Mouse (Mus musculus): ENCODE measurements around the gene Itch. TPM values are rescaled to one million over a fixed set of nuclear protein-coding genes. Genes with fewer than 3 reads are reported as not detected.
A peak's percentile ranks its signal among the peaks of the same experiment; 100 is the strongest.
"Not testable (repeated sequence)": the region's sequence is repeated elsewhere in the genome, so short reads cannot be mapped to it uniquely, and the experiment has no call there.

Itch gene
- polyA plus RNA-seq, 1 experiment from 2014 or later, result 18.4 TPM

DNA sequence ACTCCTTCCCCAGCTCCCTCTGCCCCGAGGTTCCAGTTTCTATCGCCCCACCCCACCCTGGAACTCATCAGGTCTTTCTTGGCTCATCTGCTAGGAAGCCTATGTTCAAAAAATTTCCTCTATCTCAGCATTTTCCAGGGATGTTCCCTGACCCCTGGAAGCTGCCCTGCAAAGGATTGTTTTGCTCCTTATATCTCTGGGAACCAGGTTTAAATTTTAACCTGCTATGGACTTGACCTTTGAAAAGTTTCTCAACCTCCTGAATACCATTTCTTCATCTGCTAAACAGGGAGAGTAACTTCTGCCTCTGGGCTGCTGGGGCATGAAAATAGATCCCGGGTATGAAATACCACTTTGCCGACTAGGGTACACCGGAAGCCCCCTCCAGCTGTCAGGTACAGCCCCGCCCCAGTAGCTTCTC, 31.5 kb upstream of the Itch start:
- no peak overlapping the region for H3K9ac ChIP-seq (ENCODE audit: low read length)

DNA sequence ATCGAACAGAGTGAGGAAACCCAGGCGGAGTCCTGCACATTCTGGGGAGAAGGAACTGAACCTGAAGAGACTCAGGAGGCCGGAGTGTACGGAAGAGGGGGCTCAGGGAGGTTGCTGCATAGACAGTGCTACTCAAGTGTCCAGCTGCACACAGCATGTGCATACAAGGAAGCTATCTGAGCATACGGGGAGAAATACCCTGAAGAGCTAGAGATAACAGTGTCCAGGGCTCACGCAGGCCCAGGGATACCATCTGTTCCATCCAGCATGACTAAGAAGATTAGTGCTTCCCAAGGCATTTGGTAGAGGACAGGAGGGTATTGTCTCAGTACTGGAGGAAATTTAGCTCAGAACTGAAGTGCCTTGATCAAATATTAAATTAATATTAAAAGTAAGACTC, 29.7 kb upstream of the Itch start:
- ATAC-seq (ENCODE audit: low FRiP score, low TSS enrichment), result no peak
- no peak overlapping the region for H3K9ac ChIP-seq (ENCODE audit: low read length)
- H3K36me3 ChIP-seq (ENCODE audit: control insufficient read depth, insufficient read depth, low read length), result no peaks in the 10 kb centered on the region
- no peaks in the 10 kb centered on the region for H3K27me3 ChIP-seq (ENCODE audit: control insufficient read depth, insufficient read depth, low read length)
- H3K9me3 ChIP-seq (ENCODE audit: control insufficient read depth, low read length), result no peaks in the 10 kb centered on the region
- DNase-seq (ENCODE audit: low spot score), result no peak
- TF ChIP-seq EP300 (optimal IDR thresholded peaks at IDR 0.05), result no peak
- no peak for TF ChIP-seq CTCF (IDR thresholded peaks at IDR 0.05; ENCODE audit: low read depth)
- H3K27ac ChIP-seq (replicated peaks), result no peak overlapping the region
- no peak overlapping the region for H3K4me2 ChIP-seq (replicated peaks; ENCODE audit: low read depth)
- WGBS, result 81% methylated on average over 6 of the region's 6 CpGs
- H3K4me1 ChIP-seq (replicated peaks; ENCODE audit: control insufficient read depth, insufficient read depth), result no peaks in the 10 kb centered on the region
- H3K4me3 ChIP-seq (ENCODE audit: low read depth, low read length), result no peak overlapping the region

More for the DNA sequence above, 31.5 kb upstream of the Itch start:
- DNase-seq (ENCODE audit: low spot score), result no peak
- Histone ChIP-seq H3K36me3 (ENCODE audit: control insufficient read depth, insufficient read depth, low read length) (no peaks in the 10 kb centered on the region), H3K4me3 (ENCODE audit: low read depth, low read length) (no peak overlapping the region), H3K4me1 (replicated peaks; ENCODE audit: control insufficient read depth, insufficient read depth) (no peaks in the 10 kb centered on the region), H3K9me3 (ENCODE audit: control insufficient read depth, low read length) (no peaks in the 10 kb centered on the region), H3K27me3 (ENCODE audit: control insufficient read depth, insufficient read depth, low read length) (no peaks in the 10 kb centered on the region), H3K27ac (replicated peaks) (no peak overlapping the region), H3K4me2 (replicated peaks; ENCODE audit: low read depth) (no peak overlapping the region)
- ATAC-seq (ENCODE audit: low FRiP score, low TSS enrichment), result no peak
- 40% methylated on average over 6 of the region's 6 CpGs for WGBS
- TF ChIP-seq CTCF (IDR thresholded peaks at IDR 0.05; ENCODE audit: low read depth) (no peak), EP300 (optimal IDR thresholded peaks at IDR 0.05) (no peak)

DNA sequence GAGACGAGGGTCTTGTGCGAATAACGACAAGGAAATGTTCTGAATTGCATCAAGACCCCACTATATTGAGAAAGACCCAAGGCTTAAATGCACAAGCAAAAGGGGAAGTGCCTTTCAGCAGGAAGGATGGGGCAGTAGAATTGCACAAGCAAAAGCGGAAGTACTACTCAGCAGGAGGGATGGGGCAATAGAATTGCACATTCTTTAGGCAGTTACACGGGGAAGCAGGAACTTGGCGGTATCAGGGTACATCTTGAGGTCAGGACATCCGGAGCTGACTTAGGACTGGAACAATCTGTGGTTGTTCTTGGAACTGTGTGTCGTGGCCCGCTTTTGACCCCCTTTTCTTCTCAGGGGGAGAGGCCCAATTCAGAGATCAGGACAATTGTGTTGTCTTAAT, 26.0 kb upstream of the Itch start:
- H3K9me3 ChIP-seq (ENCODE audit: control insufficient read depth, low read length); H3K4me3 ChIP-seq (ENCODE audit: low read depth, low read length); H3K27me3 ChIP-seq (ENCODE audit: control insufficient read depth, insufficient read depth, low read length); ATAC-seq (ENCODE audit: low FRiP score, low TSS enrichment); DNase-seq (ENCODE audit: low spot score); H3K4me1 ChIP-seq (replicated peaks; ENCODE audit: control insufficient read depth, insufficient read depth); H3K27ac ChIP-seq (replicated peaks); H3K4me2 ChIP-seq (replicated peaks; ENCODE audit: low read depth); H3K36me3 ChIP-seq (ENCODE audit: control insufficient read depth, insufficient read depth, low read length); H3K9ac ChIP-seq (ENCODE audit: low read length): not testable (repeated sequence)
- WGBS, result 79% methylated on average over 9 of the region's 9 CpGs

DNA sequence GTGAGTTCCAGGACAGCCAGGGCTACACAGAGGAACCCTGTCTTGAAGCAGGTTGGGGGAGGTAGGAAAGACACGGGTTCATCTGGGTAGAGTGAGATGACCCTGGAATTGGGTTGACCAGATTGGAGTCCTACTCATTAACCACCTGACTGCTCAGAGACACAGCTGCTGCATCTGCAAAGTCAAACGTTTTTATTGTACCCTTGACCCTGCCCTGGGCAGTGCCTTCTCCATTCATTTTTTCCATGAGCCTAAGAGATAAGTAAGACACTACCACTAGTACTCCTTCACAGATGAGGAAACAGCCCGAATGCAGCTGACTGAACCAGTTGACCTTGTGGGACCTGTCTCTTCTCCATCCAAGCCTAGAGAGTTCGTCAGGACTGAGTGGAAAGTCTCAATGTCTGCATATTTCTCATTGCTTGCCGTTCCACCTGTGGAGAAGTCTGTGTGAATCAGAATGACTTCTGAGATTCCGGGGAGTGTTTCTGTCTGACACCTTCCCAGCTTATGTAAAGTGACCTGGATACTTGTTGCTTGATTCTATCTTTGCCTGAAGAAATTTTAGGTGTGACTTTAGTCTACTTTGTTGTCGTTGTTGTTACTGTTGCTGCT, 18.0 kb upstream of the Itch start:
- DNase-seq (ENCODE audit: low spot score) (no peak), ATAC-seq (ENCODE audit: low FRiP score, low TSS enrichment) (no peak)
- no peaks in the 10 kb centered on the region for H3K27me3 ChIP-seq (ENCODE audit: control insufficient read depth, insufficient read depth, low read length)
- H3K4me3 ChIP-seq (ENCODE audit: low read depth, low read length), result no peak overlapping the region
- no peaks in the 10 kb centered on the region for H3K4me1 ChIP-seq (replicated peaks; ENCODE audit: control insufficient read depth, insufficient read depth)
- no peak overlapping the region for H3K4me2 ChIP-seq (replicated peaks; ENCODE audit: low read depth)
- TF ChIP-seq CTCF (IDR thresholded peaks at IDR 0.05; ENCODE audit: low read depth), result no peak
- no peak overlapping the region for H3K9ac ChIP-seq (ENCODE audit: low read length)
- no peaks in the 10 kb centered on the region for H3K9me3 ChIP-seq (ENCODE audit: control insufficient read depth, low read length)
- H3K27ac ChIP-seq (replicated peaks), result no peak overlapping the region
- H3K36me3 ChIP-seq (ENCODE audit: control insufficient read depth, insufficient read depth, low read length), result no peaks in the 10 kb centered on the region
- 58% methylated on average over 7 of the region's 7 CpGs for WGBS

DNA sequence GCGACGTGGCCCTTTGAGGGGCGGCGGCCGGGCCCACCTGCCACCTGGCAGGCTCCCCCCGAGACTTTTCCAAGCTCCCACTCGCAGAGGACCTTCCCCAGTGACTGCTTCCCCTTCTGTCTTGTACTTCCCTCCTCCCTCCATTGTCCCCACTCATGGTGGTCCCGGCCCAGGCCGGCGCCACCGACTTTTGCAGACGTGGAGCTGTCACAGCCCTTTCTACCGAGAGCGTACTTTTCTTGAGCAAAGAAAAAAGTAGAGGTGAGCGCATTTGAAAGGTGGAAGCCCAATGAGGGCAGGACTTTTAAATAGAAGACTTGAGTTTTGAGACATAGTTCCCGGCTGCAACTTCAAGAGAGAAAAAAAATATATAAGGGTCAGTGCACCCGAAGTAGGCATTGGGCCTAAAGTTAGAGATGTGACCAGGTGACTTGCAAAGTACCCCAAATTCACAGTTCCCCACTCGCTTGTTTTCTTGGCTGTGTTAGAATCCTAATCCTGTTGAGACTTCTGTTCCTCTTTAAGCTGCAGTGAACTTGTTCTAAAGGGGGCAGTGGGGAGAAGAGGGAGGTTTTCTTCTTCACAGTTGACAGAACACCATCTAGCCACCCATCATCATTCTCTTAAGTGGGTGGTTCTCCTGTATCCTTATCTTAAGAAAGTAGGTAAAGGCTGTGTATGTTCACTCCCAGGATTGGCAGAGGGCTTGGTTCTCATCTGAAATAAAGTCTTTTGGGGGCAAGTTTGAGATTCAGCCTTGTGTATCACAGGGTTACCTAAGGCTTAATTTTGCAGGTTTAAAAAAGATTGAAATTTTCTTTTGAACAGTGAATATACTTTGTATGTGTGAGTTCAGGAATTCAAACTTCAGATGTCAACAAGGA, 910 bp downstream of the Itch start:
- Histone ChIP-seq H3K4me2 (replicated peaks; ENCODE audit: low read depth) (peak overlapping the region; percentile 72), H3K27me3 (ENCODE audit: control insufficient read depth, insufficient read depth, low read length) (no peaks in the 10 kb centered on the region), H3K9ac (ENCODE audit: low read length) (peak overlapping the region; percentile 99), H3K4me1 (replicated peaks; ENCODE audit: control insufficient read depth, insufficient read depth) (0 out of 2 replicates have a peak, but pooled peaks cover 2% of the 10 kb centered on the region), H3K9me3 (ENCODE audit: control insufficient read depth, low read length) (no peaks in the 10 kb centered on the region), H3K27ac (replicated peaks) (peak overlapping the region; percentile 90), H3K4me3 (ENCODE audit: low read depth, low read length) (peak overlapping the region; percentile 95), H3K36me3 (ENCODE audit: control insufficient read depth, insufficient read depth, low read length) (no peaks in the 10 kb centered on the region)
- DNase-seq (ENCODE audit: low spot score) (no peak), ATAC-seq (ENCODE audit: low FRiP score, low TSS enrichment) (peak; percentile 36; the same call in 1 of the 2 replicates)
- 1% methylated on average over 18 of the region's 18 CpGs for WGBS
- 0 out of 2 replicates have a peak, but pooled peaks have one; percentile 5 for TF ChIP-seq CTCF (IDR thresholded peaks at IDR 0.05; ENCODE audit: low read depth)
- TF ChIP-seq EP300 (optimal IDR thresholded peaks at IDR 0.05), result no peak

DNA sequence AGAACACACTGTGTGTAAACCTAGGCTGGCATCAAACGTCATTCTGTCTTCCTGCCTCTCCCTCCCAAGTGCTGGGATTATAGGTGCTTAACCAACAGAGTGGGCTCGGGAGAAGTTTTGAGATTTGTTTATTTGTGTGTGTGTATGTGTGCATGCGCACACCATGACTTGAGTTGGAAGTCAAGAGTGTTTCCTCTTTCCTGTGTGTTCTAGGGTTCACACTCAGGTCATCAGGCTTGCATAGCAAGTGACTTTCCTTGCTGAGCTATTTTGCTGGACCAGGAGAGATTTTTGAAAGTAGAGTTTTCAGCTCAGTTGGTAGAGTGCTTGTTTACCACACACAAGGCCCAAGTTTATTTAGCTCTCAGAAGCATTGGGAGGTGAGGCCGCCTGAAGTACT, 1.8 kb downstream of the Itch start:
- H3K9ac ChIP-seq (ENCODE audit: low read length), result no peak overlapping the region
- DNase-seq (ENCODE audit: low spot score) (no peak), ATAC-seq (ENCODE audit: low FRiP score, low TSS enrichment) (no peak)
- H3K9me3 ChIP-seq (ENCODE audit: control insufficient read depth, low read length), result no peaks in the 10 kb centered on the region
- 40% methylated on average over 4 of the region's 4 CpGs for WGBS
- no peaks in the 10 kb centered on the region for H3K36me3 ChIP-seq (ENCODE audit: control insufficient read depth, insufficient read depth, low read length)
- TF ChIP-seq CTCF (IDR thresholded peaks at IDR 0.05; ENCODE audit: low read depth) (no peak), EP300 (optimal IDR thresholded peaks at IDR 0.05) (no peak)
- peak overlapping the region; percentile 21; the same call in 1 of the 2 replicates for H3K4me2 ChIP-seq (replicated peaks; ENCODE audit: low read depth)
- 0 out of 2 replicates have a peak, but pooled peaks cover 2% of the 10 kb centered on the region for H3K4me1 ChIP-seq (replicated peaks; ENCODE audit: control insufficient read depth, insufficient read depth)
- H3K27me3 ChIP-seq (ENCODE audit: control insufficient read depth, insufficient read depth, low read length), result no peaks in the 10 kb centered on the region
- no peak overlapping the region for H3K4me3 ChIP-seq (ENCODE audit: low read depth, low read length)
- H3K27ac ChIP-seq (replicated peaks), result 0 out of 2 replicates have a peak overlapping the region, but pooled peaks have one; percentile 13

Data from stomach, postnatal 0 days (tissue).